Mouse (Mus musculus): ENCODE results near the gene Krt80.

Krt80 gene

DNA sequence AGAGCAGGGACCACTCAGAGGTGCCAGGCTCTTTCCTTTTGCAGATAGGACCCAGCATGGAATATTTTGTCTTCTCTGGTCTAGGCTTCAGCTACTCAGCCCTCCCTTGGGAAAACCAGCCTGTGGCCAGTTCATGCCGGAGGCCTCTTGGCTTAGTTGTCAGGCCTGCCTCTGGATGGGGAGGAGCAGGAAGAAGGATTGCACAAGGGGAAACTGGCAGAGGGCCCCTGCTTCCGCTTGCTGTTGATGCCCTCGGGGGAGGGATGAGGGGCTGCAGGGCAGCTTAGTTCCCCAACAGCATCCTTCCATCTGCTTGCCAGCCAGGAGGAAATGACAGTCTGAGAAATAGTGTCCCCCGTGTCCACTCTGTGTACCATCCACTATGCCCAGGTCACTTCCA is 4.9 kb upstream of the Krt80 start:
- ATAC-seq (ENCODE audit: low TSS enrichment): no peak

GRCm38 (mm10) chr15:101373286-101373898 is 3.4 kb upstream of the Krt80 start:
- peak; percentile 64 for ATAC-seq (ENCODE audit: low TSS enrichment)

- ATAC-seq (ENCODE audit: low TSS enrichment): no peak
Observed at GRCm38 (mm10) chr15:101372131-101372977, 2.4 kb upstream of the Krt80 start.

DNA sequence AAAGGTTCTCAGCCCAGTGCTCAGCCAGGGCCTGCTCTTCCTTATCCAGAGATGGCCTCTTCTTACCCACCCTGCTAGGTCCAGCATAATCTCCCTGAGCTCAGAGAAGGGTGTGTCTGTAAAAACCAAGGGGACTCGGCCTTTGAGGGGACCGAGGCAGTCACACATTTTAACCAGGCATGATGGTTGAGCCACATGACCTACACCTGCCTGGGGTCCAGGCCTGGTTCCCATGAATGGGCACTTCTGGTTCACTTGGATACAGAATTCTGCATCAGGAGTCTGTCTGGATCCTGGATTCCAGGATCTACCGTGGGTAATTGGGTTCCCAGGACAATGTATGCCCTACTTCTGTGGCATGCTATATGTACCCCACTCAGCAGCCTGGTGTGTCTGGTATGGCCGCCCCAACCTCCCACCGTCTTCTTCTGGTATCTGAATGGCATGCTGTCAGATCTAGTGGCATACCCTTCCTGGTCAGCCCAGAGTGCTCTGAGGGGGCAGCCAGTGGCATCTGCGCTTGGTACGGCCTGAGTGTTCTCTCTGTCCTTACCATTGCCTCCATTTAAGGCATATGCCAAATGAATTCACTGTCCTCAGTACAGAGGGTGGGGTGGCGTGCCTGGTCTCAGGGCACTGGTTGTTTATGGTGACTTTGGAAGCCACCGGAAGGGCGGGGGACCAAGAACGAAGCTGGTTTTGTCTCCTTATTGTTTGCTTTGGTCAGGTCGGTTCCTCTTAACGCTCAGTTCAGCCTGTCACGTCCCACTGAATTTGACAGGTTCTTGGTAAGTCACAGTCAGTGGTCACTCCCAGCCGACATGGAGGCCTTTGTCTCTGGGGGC is 1.4 kb upstream of the Krt80 start:
- no peak for ATAC-seq (ENCODE audit: low TSS enrichment)

DNA sequence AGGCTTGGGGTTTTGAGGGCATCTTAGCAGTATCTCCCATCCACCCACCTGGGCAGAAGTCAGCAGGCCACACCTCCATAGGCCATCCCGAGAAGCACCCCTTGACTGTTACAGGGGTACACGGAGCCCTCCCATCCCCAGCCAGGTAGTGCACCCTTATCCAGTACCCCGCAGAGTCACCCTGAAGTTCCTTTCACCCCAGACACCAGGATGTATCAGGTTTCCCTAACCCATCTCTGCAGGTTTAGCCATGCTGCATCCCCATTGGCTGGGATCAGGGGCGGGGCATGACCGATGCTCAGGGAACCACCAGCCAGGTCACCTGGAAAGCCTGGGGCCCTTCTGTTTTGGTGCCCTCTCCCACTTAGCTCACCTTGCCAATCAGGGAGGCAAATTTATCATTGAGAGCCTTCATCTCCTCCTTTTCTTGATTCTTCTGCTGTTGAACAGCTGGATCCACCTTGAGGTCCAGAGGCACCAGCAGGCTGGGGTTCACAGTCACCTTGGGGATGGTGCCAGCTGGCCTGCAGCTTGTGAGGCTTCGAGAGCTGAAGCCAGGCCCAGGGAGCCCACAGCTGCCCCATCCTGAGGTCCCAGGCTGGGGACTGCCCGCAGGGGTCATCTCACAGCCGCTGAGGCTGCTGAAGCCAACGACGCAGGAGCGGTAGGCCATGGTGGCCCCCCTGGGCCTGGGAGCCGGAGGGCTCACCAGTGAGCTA is 421 bp downstream of the Krt80 start:
- no peak for ATAC-seq (ENCODE audit: low TSS enrichment)

- no peak; the same call in 1 of the 2 replicates for ATAC-seq (ENCODE audit: low TSS enrichment)
Observed at GRCm38 (mm10) chr15:101368502-101369381, 1.2 kb downstream of the Krt80 start.

GRCm38 (mm10) chr15:101368015-101368414 is 1.9 kb downstream of the Krt80 start:
- ATAC-seq (ENCODE audit: low TSS enrichment): no peak

GRCm38 (mm10) chr15:101367497-101367896 is 2.5 kb downstream of the Krt80 start:
- no peak for ATAC-seq (ENCODE audit: low TSS enrichment)

DNA sequence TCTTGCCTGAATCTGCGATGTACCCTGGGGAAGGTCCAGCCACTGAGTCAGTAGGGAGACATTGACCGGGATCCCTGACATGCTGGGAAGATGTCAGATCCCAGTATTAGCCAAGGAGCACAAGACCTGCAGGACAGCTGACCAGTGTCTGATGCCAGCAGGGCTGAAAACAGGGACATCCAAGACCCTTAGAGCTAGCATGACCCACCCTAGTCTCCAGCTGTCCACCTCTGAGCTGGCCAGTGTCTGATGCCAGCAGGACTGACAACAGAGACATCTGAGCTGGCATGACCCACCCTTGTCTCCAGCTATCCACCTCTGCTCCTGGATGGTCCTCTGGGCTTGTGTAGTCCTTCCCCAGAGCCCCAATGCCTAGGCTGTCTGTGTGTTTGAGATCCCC is 3.0 kb downstream of the Krt80 start:
- ATAC-seq (ENCODE audit: low TSS enrichment): no peak

- no peak for ATAC-seq (ENCODE audit: low TSS enrichment)
Observed at GRCm38 (mm10) chr15:101366482-101366881, 3.5 kb downstream of the Krt80 start.

DNA sequence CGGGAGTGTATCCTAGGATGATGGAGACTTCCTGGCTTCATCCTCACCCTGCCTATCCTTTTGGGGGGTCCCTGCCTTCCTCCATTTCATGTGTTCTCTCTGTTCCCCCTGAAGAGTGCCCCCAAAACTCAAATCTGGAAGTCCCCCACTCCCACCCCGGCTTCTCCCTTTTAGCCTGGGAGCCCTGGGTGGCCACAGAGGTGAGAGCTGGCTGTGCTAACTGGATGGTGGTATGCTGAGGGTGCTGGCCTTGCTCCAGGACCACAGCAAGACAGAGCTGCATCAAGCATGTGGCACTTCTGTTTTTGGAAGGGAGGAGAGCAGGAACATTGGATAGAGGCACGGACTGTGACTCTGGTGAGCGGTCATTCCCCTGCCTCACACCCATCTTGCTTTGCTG is 4.2 kb downstream of the Krt80 start:
- ATAC-seq (ENCODE audit: low TSS enrichment): no peak

- ATAC-seq (ENCODE audit: low TSS enrichment): no peak
Observed at GRCm38 (mm10) chr15:101364891-101365671, 4.9 kb downstream of the Krt80 start.

GRCm38 (mm10) chr15:101364425-101364824 is 5.5 kb downstream of the Krt80 start:
- no peak for ATAC-seq (ENCODE audit: low TSS enrichment)

DNA sequence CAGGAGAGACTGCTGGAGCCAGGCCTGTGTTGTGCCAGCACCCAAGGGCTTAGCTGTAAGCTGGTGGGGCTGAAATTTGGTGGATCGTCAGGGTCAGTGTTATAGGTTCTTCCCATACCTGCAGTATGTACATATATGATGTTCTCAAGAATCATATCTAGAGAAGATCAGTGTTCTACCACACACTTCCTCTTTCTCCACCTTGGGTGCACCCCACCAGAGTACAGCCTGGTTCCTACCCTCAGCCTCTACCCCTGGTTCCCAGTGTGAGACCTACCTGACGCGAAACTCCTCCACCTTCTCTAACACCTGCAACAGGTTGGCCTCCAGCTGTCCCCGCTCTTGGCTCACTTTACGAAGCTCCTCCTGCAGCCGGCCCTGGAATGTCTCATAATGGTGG is 6.0 kb downstream of the Krt80 start:
- ATAC-seq (ENCODE audit: low TSS enrichment): no peak

DNA sequence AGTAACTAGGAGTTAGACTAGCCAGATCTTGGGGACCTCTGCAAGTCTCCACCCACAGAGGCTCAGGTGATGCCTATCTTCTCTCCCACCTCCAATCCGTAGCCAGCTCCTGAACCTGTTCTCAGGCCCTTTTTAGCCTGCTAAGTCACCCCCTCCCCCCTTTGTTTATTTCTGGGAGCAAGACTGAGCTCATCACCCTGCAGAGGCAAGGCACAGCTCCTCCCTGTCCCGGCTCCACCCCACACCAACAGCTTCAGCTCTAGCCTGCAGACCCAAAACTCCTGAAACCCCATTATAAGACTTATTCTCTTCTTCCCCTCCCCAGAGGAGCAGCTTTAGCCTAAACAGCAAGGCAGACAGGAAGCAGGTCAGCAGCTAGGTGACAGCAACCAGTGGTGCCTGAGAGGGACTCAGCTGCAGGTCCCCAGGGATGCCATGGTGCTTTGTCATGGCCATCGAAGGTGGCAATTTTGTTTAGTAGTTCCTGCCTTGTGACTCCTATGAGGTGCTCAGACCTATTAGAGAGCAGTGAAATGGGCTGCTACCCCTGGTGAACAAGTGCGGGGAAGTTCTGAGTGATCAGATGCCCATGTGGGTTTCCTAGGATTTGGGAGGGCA is 7.5 kb downstream of the Krt80 start:
- ATAC-seq (ENCODE audit: low TSS enrichment): no peak

DNA sequence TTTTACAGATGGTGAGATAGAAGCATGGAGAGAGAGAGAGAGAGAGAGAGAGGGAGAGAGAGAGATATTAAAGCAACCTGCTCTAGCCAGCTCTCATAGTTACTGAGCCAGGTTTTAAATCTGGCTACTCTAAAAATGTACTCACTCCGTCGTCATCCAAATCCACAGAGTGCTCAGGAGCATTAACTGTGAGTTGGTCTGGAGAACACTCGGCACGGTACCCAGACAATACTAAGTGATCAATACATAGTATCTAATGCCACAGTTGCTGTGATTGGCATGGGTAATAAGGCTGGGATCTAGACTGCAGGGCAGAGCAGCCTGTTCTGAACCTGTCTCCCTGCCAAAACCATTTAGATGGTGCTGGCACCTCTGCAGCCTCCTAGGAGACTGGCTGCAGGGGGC is 14.6 kb downstream of the Krt80 start:
- peak; percentile 87 for ATAC-seq (ENCODE audit: low TSS enrichment)

DNA sequence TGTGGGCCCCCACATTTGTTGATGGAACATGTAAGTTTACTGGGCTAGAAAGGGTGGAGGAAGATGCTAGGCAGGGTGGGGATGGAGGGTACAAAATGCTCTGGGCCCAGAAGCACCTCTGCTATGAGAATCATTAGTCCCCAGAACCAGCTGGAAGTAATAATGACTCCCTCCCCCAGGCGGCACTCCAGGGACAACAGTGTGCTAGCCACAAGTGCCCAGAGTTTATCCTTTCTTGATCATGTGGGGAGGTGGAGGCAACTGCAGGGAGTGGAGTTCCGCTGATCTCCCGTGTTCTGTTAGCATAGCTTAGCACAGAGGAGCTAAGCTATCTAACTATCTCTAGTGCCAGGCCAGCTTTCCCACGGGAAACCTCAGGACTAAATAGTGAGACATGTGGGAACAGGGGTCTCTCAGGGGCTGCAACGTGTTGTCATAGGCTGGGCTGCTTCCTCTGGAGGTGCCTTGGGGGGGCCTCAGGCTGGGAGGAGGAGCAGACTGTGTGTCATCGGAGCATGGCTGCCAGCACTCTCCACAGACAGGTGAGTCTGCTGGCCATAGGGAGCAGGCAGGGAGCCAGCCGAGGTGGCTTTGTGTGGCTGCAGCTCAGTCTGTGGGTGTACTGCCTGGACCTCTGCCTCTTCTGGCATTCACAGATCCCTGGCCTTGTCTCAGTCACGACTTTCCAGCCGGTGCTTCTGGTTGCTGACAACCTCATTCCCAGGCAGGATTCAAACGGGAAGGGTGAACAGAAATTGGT is 17.1 kb downstream of the Krt80 start:
- ATAC-seq (ENCODE audit: low TSS enrichment): no peak

DNA sequence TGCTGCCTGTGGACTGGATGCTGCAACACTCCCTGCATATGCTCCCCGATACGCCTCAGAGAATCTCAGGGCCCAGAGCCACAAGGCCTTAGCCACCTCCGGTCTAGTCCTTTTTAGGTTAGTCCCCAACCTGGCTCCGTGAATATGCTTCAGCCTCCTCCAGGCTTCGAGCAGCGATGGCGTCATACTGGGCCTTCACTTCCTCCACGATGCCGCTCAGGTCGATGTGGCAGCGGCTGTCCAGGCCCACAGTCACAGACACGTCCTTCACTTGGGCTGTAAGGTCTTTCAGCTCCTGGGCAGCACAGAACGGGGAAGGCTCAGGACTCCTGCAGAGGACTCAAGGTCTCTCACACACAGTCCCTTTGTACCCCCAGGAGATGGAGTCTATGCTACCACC is 17.9 kb downstream of the Krt80 start:
- no peak for ATAC-seq (ENCODE audit: low TSS enrichment)

All from frontal cortex, adult (tissue).